Mouse (Mus musculus): Measurements from ENCODE around the gene Klhl36. TPM values are rescaled to one million over a fixed set of nuclear protein-coding genes. Genes with fewer than 3 reads are reported as not detected.

Klhl36 gene
- total RNA-seq (2023), result 10 to 100 TPM; 11.0 to 11.7 TPM

GRCm38 (mm10) chr8:119861706-119862389 lies at the start of gene Klhl36:
Gene Klhl36, plus strand, starts transcription at chr8:119862266.

GRCm38 (mm10) chr8:119840275-119840808 lies 21.7 kb upstream of the Klhl36 start, which contains the start of gene Cotl1:
Gene Cotl1, minus strand, starts transcription at chr8:119840544.

GRCm38 (mm10) chr8:119909944-119910546 lies 48.0 kb downstream of the Klhl36 start, which contains the start of gene Usp10:
Gene Usp10, plus strand, starts transcription at chr8:119910360.

GRCm38 (mm10) chr8:119910547-119911257 lies 48.6 kb downstream of the Klhl36 start, which contains the start of gene Gm20388:
Gene Gm20388, plus strand, starts transcription at chr8:119910841.

Other genes starting within 250 kb of the Klhl36 start
- gene Adad2, start 249.5 kb upstream of the Klhl36 start, total RNA-seq (2023), result not detected
- not detected for gene Kcng4, start 226.6 kb upstream of the Klhl36 start, total RNA-seq (2023)
- gene Wfdc1, start 195.9 kb upstream of the Klhl36 start, total RNA-seq (2023), result not detected
- gene Atp2c2, start 162.3 kb upstream of the Klhl36 start, total RNA-seq (2023), result not detected
- 1 to 10 TPM; 5.8 to 8.0 TPM for gene Tldc1, start 83.8 kb upstream of the Klhl36 start, total RNA-seq (2023)
- gene Cotl1, start 21.7 kb upstream of the Klhl36 start, total RNA-seq (2023), result 100 to 1,000 TPM; 511 to 578 TPM
- gene Usp10, start 48.1 kb downstream of the Klhl36 start, total RNA-seq (2023), result 100 to 1,000 TPM; 119 to 121 TPM
- 10 to 100 TPM; 17.6 to 25.1 TPM for gene Gm20388, start 48.6 kb downstream of the Klhl36 start, total RNA-seq (2023)
- not detected for gene Crispld2, start 130.2 kb downstream of the Klhl36 start, total RNA-seq (2023)
- gene Zdhhc7, start 239.2 kb downstream of the Klhl36 start, total RNA-seq (2023), result 10 to 100 TPM; 38.0 to 39.4 TPM